Mouse (Mus musculus): ENCODE measurements at regions not wholly inside any gene's neighbourhood (a gene's known extent, or its start where the extent isn't known, plus 50 kb on each side); places are given as distances from the start of the nearest gene placed in this dataset.

GRCm38 (mm10) chr4:114317076-114317475 is 89.4 kb upstream of the Trabd2b start:
- in situ Hi-C loops (cut with MboI; ENCODE audit: low pct_ligation_motif_present, low pct_unique_long_range_greater_than_20kb, low sequenced_read_pairs) (no loop called here), dilution Hi-C loops (cut with MboI; ENCODE audit: extremely low pct_ligation_motif_present, extremely low pct_unique_long_range_greater_than_20kb, low sequenced_read_pairs) (no loop called here)
- H3K4me3 ChIP-seq (replicated peaks in 1 of 3; ENCODE audit: low read depth in 2 of 3, low read length in 2 of 3, poor library complexity in 1 of 3) = no peak overlapping the region

GRCm38 (mm10) chr4:114320076-114320475 is 86.4 kb upstream of the Trabd2b start:
- in situ Hi-C loops (cut with MboI; ENCODE audit: low pct_ligation_motif_present, low pct_unique_long_range_greater_than_20kb, low sequenced_read_pairs) (no loop called here), dilution Hi-C loops (cut with MboI; ENCODE audit: extremely low pct_ligation_motif_present, extremely low pct_unique_long_range_greater_than_20kb, low sequenced_read_pairs) (no loop called here)
- Histone ChIP-seq H3K27me3 (replicated peaks) (peaks cover 4% of the 10 kb centered on the region), H3K79me2 (replicated peaks; ENCODE audit: control insufficient read depth, extremely low read depth, insufficient read depth, poor library complexity, severe bottlenecking) (no peaks in the 10 kb centered on the region), H3K9me3 (replicated peaks; ENCODE audit: low read length) (no peaks in the 10 kb centered on the region), H3K4me2 (ENCODE audit: insufficient read depth, low read depth, poor library complexity, severe bottlenecking) (no peak overlapping the region), H3K4me3 (replicated peaks in 1 of 3; ENCODE audit: low read depth in 2 of 3, low read length in 2 of 3, poor library complexity in 1 of 3) (no peak overlapping the region), H3K4me1 (ENCODE audit: control insufficient read depth in 1 of 2, insufficient read depth in 2 of 2) (no peaks in the 10 kb centered on the region), H3K9ac (ENCODE audit: insufficient read depth, low read depth) (no peak overlapping the region), H3K36me3 (replicated peaks in 1 of 2; ENCODE audit: control insufficient read depth in 1 of 2, insufficient read depth in 1 of 2, low read length in 1 of 2) (no peaks in the 10 kb centered on the region), H3K27ac (ENCODE audit: insufficient read depth, low read depth) (no peak overlapping the region)
- TF ChIP-seq CHD2 (IDR thresholded peaks at IDR 0.05; ENCODE audit: low read length) (no peak), ELF1 (IDR thresholded peaks at IDR 0.05; ENCODE audit: low read depth, low read length) (no peak), POLR2A (IDR thresholded peaks at IDR 0.05; ENCODE audit: low read depth, low read length) (no peak), NRF1 (IDR thresholded peaks at IDR 0.05; ENCODE audit: low read depth, low read length) (no peak), E2F4 (IDR thresholded peaks at IDR 0.05; ENCODE audit: insufficient replicate concordance, low read depth, low read length) (no peak), MEF2A (IDR thresholded peaks at IDR 0.05; ENCODE audit: borderline replicate concordance, low read depth, low read length) (no peak), SMC3 (IDR thresholded peaks at IDR 0.05; ENCODE audit: low read depth, low read length) (no peak)
- no peak for DNase-seq (ENCODE audit: extremely low read depth)

More at GRCm38 (mm10) chr4:114317076-114317475, 89.4 kb upstream of the Trabd2b start:
- no peaks in the 10 kb centered on the region for H3K4me1 ChIP-seq (ENCODE audit: control insufficient read depth in 1 of 2, insufficient read depth in 2 of 2)
- no peak overlapping the region for H3K4me2 ChIP-seq (ENCODE audit: insufficient read depth, low read depth, poor library complexity, severe bottlenecking)
- H3K79me2 ChIP-seq (replicated peaks; ENCODE audit: control insufficient read depth, extremely low read depth, insufficient read depth, poor library complexity, severe bottlenecking) = no peaks in the 10 kb centered on the region
- H3K27me3 ChIP-seq (replicated peaks) = peaks cover 7% of the 10 kb centered on the region
- H3K9me3 ChIP-seq (replicated peaks; ENCODE audit: low read length) = no peaks in the 10 kb centered on the region
- DNase-seq (ENCODE audit: extremely low read depth) = no peak
- H3K27ac ChIP-seq (ENCODE audit: insufficient read depth, low read depth) = no peak overlapping the region
- H3K9ac ChIP-seq (ENCODE audit: insufficient read depth, low read depth) = no peak overlapping the region
- TF ChIP-seq CTCF (conservative IDR thresholded peaks at IDR 0.05 in 1 of 2, IDR thresholded peaks at IDR 0.05 in 1 of 2; ENCODE audit: low read depth in 2 of 2, low read length in 2 of 2) = no peak
- TF ChIP-seq TBP (conservative IDR thresholded peaks at IDR 0.05; ENCODE audit: low read depth, low read length) = no peak
- TF ChIP-seq JUND (conservative IDR thresholded peaks at IDR 0.05; ENCODE audit: low read depth, low read length) = no peak
- no peak for TF ChIP-seq USF1 (IDR thresholded peaks at IDR 0.05; ENCODE audit: low read depth, low read length)
- TF ChIP-seq PAX5 (IDR thresholded peaks at IDR 0.05; ENCODE audit: low read length) = no peak
- no peak for TF ChIP-seq USF2 (conservative IDR thresholded peaks at IDR 0.05; ENCODE audit: low read depth, low read length)
- no peak for TF ChIP-seq ZNF384 (IDR thresholded peaks at IDR 0.05; ENCODE audit: low read depth, low read length)
- TF ChIP-seq POLR2A (IDR thresholded peaks at IDR 0.05; ENCODE audit: low read depth, low read length) = no peak
- no peak for TF ChIP-seq MAX (IDR thresholded peaks at IDR 0.05; ENCODE audit: low read length)
- no peak for TF ChIP-seq RCOR1 (conservative IDR thresholded peaks at IDR 0.05; ENCODE audit: low read depth, low read length)
- no peak for TF ChIP-seq IRF4 (IDR thresholded peaks at IDR 0.05; ENCODE audit: low read depth, low read length)
- TF ChIP-seq ZMIZ1 (IDR thresholded peaks at IDR 0.05; ENCODE audit: low read depth, low read length) = no peak
- TF ChIP-seq MAZ (IDR thresholded peaks at IDR 0.05; ENCODE audit: low read depth, low read length) = no peak
- TF ChIP-seq SMC3 (IDR thresholded peaks at IDR 0.05; ENCODE audit: low read depth, low read length) = no peak
- TF ChIP-seq MXI1 (IDR thresholded peaks at IDR 0.05; ENCODE audit: low read depth, low read length) = no peak
- TF ChIP-seq CHD1 (IDR thresholded peaks at IDR 0.05; ENCODE audit: low read depth, low read length) = no peak
- no peak for TF ChIP-seq UBTF (IDR thresholded peaks at IDR 0.05; ENCODE audit: low read depth, low read length)
- no peak for TF ChIP-seq EP300 (IDR thresholded peaks at IDR 0.05; ENCODE audit: low read length)
- no peak for TF ChIP-seq NELFE (IDR thresholded peaks at IDR 0.05; ENCODE audit: low read depth, low read length)
- no peaks in the 10 kb centered on the region for H3K36me3 ChIP-seq (replicated peaks in 1 of 2; ENCODE audit: control insufficient read depth in 1 of 2, insufficient read depth in 1 of 2, low read length in 1 of 2)
